8 mouse cellular contexts compared by ENCODE assay signal in genomic region chr2:60717348-60717747, GRCm38 (mm10). TPM values are rescaled to one million over a fixed set of nuclear protein-coding genes. Genes with fewer than 3 reads are reported as not detected.
A peak's percentile ranks its signal among the peaks of the same experiment; 100 is the strongest.
DNase-seq lines count a peak whose midpoint lies in the region; ATAC-seq and TF ChIP-seq lines count a peak whose summit lies in the region.
"Had no signal": no experiment of that assay in that cellular context is flagged by ENCODE, and none has a peak within 500 bp of the region (broad histone marks: within the 10 kb centered on the region; RNA-seq: fewer than 3 reads in every experiment).

No protein-coding gene starts in this region.

- H3K4me2 ChIP-seq in midbrain, embryonic 16.5 days (ENCODE audit: low read length) = peak overlapping the region; percentile 28
- no peak overlapping the region for H3K4me2 ChIP-seq in midbrain, embryonic 13.5 days (replicated peaks)
- 0 out of 2 replicates have a peak overlapping the region, but pooled peaks have one; percentile 3 for H3K4me2 ChIP-seq in intestine, postnatal 0 days (replicated peaks; ENCODE audit: low read depth)
- H3K4me2 ChIP-seq in liver, postnatal 0 days (ENCODE audit: low read depth, low read length) = peak overlapping the region; percentile 38

- no peak for ATAC-seq in midbrain, embryonic 16.5 days
- no peak for ATAC-seq in midbrain, embryonic 13.5 days
- peak; percentile 80 for ATAC-seq in frontal cortex, adult (ENCODE audit: low TSS enrichment)
- no peak for ATAC-seq in intestine, postnatal 0 days
- no peak for ATAC-seq in liver, postnatal 0 days

- H3K4me3 ChIP-seq in midbrain, embryonic 16.5 days (ENCODE audit: low read depth, low read length) = no peak overlapping the region
- H3K4me3 ChIP-seq in midbrain, embryonic 13.5 days (replicated peaks) = no peak overlapping the region
- no peak overlapping the region for H3K4me3 ChIP-seq in intestine, postnatal 0 days (ENCODE audit: low read depth, low read length)
- H3K4me3 ChIP-seq in liver, postnatal 0 days (ENCODE audit: low read depth, low read length) = no peak overlapping the region

- no peak for DNase-seq in liver, postnatal 0 days
- DNase-seq in right cerebral cortex, postnatal 36 days (ENCODE audit: low spot score in 2 of 2) = peak; percentile 14 to 27
- no peak for DNase-seq in Muller cell, postnatal 12 days (ENCODE audit: inconsistent ontology term)

- 67% methylated on average over 13 of the region's 13 CpGs for WGBS in midbrain, embryonic 16.5 days
- WGBS in midbrain, embryonic 13.5 days = 69% methylated on average over 13 of the region's 13 CpGs
- 69% methylated on average over 13 of the region's 13 CpGs for WGBS in intestine, postnatal 0 days
- WGBS in liver, postnatal 0 days (ENCODE audit: insufficient replicate concordance) = 53% methylated on average over 13 of the region's 13 CpGs

- H3K36me3 ChIP-seq in midbrain, embryonic 16.5 days (ENCODE audit: control insufficient read depth, insufficient read depth, low read length) = no peaks in the 10 kb centered on the region
- H3K36me3 ChIP-seq in midbrain, embryonic 13.5 days = no peaks in the 10 kb centered on the region
- H3K36me3 ChIP-seq in intestine, postnatal 0 days (ENCODE audit: control insufficient read depth, insufficient read depth) = no peaks in the 10 kb centered on the region
- no peaks in the 10 kb centered on the region for H3K36me3 ChIP-seq in liver, postnatal 0 days (replicated peaks; ENCODE audit: insufficient read depth, low read length)

- no peaks in the 10 kb centered on the region for H3K27me3 ChIP-seq in midbrain, embryonic 16.5 days (ENCODE audit: control insufficient read depth, insufficient read depth, low read depth, low read length)
- 0 out of 2 replicates have a peak, but pooled peaks cover 3% of the 10 kb centered on the region for H3K27me3 ChIP-seq in midbrain, embryonic 13.5 days
- no peaks in the 10 kb centered on the region for H3K27me3 ChIP-seq in intestine, postnatal 0 days (replicated peaks; ENCODE audit: control insufficient read depth, insufficient read depth, low read length)
- H3K27me3 ChIP-seq in liver, postnatal 0 days (ENCODE audit: insufficient read depth, low read length) = no peaks in the 10 kb centered on the region

- peaks cover 17% of the 10 kb centered on the region for H3K4me1 ChIP-seq in midbrain, embryonic 16.5 days (ENCODE audit: control insufficient read depth, insufficient read depth, low read length)
- H3K4me1 ChIP-seq in midbrain, embryonic 13.5 days (replicated peaks) = peaks cover 23% of the 10 kb centered on the region
- H3K4me1 ChIP-seq in intestine, postnatal 0 days (replicated peaks; ENCODE audit: control insufficient read depth, insufficient read depth, low read length) = peaks cover 9% of the 10 kb centered on the region; the same call in 1 of the 2 replicates
- H3K4me1 ChIP-seq in liver, postnatal 0 days (ENCODE audit: insufficient read depth) = no peaks in the 10 kb centered on the region

- no peak for TF ChIP-seq EP300 in liver, postnatal 0 days (IDR thresholded peaks at IDR 0.05; ENCODE audit: low read depth)

- no peaks in the 10 kb centered on the region for H3K9me3 ChIP-seq in midbrain, embryonic 16.5 days (replicated peaks; ENCODE audit: control insufficient read depth, low read length, poor library complexity, severe bottlenecking)
- no peaks in the 10 kb centered on the region for H3K9me3 ChIP-seq in midbrain, embryonic 13.5 days
- H3K9me3 ChIP-seq in intestine, postnatal 0 days (ENCODE audit: control insufficient read depth) = no peaks in the 10 kb centered on the region
- H3K9me3 ChIP-seq in liver, postnatal 0 days (ENCODE audit: low read length) = no peaks in the 10 kb centered on the region

- no peak overlapping the region for H3K27ac ChIP-seq in midbrain, embryonic 16.5 days (ENCODE audit: low read length)
- no peak overlapping the region for H3K27ac ChIP-seq in midbrain, embryonic 13.5 days
- no peak overlapping the region for H3K27ac ChIP-seq in intestine, postnatal 0 days (ENCODE audit: low read depth, low read length)
- H3K27ac ChIP-seq in liver, postnatal 0 days (ENCODE audit: low read depth) = no peak overlapping the region
- H3K27ac ChIP-seq: macrophage had no signal

- TF ChIP-seq CTCF in intestine, postnatal 0 days (IDR thresholded peaks at IDR 0.05; ENCODE audit: low read depth) = no peak
- TF ChIP-seq CTCF in liver, postnatal 0 days (IDR thresholded peaks at IDR 0.05; ENCODE audit: low read depth) = no peak

- H3K9ac ChIP-seq in midbrain, embryonic 16.5 days (ENCODE audit: low read depth, low read length) = no peak overlapping the region
- no peak overlapping the region for H3K9ac ChIP-seq in midbrain, embryonic 13.5 days (replicated peaks)
- H3K9ac ChIP-seq in intestine, postnatal 0 days (ENCODE audit: low read depth, low read length) = no peak overlapping the region
- no peak overlapping the region for H3K9ac ChIP-seq in liver, postnatal 0 days (replicated peaks)

RNA-seq across cellular contexts. Expression of gene Itgb6, which starts 5.1 kb away (rescaled TPM):
- polyA plus RNA-seq in midbrain, embryonic 16.5 days (2015; fragmentation: Nextera tagmentation; extraction: Ambion mirVana) = 0.12 TPM in 1 of 2 replicates, not detected in the other
- not detected in 2 replicates for polyA plus RNA-seq in midbrain, embryonic 13.5 days (2015; fragmentation: Nextera tagmentation; extraction: Ambion mirVana)
- polyA plus RNA-seq in intestine, postnatal 0 days (2015; fragmentation: Nextera tagmentation; extraction: Ambion mirVana) = 10.8 and 11.9 TPM in 2 replicates
- polyA plus RNA-seq in liver, postnatal 0 days (2015; fragmentation: Nextera tagmentation; extraction: Ambion mirVana) = 0.06 and 0.07 TPM in 2 replicates
- polyA plus RNA-seq: macrophage had no signal

Comparison
In these comparisons a context has a peak if more than half of its experiments do, and no peak if none do; other contexts are left out.
1. DNase-seq: peak in right cerebral cortex, postnatal 36 days (2 of 2); none in liver, postnatal 0 days (single experiment) and Muller cell, postnatal 12 days (single experiment).
2. RNA of gene Itgb6, which starts 5.1 kb away (polyA plus RNA-seq): 10.8 to 11.9 TPM in intestine, postnatal 0 days; 0.06 to 0.07 TPM in liver, postnatal 0 days, 0.12 TPM in midbrain, embryonic 16.5 days and not detected in midbrain, embryonic 13.5 days; every median in the first group is over 10 times any median in the second.